Mouse (Mus musculus): Measurements from ENCODE around the gene Xpo6. TPM values are rescaled to one million over a fixed set of nuclear protein-coding genes. Genes with fewer than 3 reads are reported as not detected.

The Xpo6 gene
- polyA plus RNA-seq, 1 experiment from 2014 or later = 68.3 TPM

GRCm38 (mm10) chr7:126230357-126231148 is 30.3 kb upstream of the Xpo6 start:
- Histone ChIP-seq H3K9ac (replicated peaks) (no peak overlapping the region), H3K4me1 (no peaks in the 10 kb centered on the region), H3K4me3 (no peak overlapping the region)

GRCm38 (mm10) chr7:126226136-126226535 is 25.8 kb upstream of the Xpo6 start:
- Histone ChIP-seq H3K36me3 (no peaks in the 10 kb centered on the region), H3K4me3 (no peak overlapping the region), H3K9ac (replicated peaks) (no peak overlapping the region), H3K27ac (replicated peaks) (no peak overlapping the region), H3K27me3 (no peaks in the 10 kb centered on the region), H3K4me2 (replicated peaks) (no peak overlapping the region), H3K4me1 (no peaks in the 10 kb centered on the region), H3K9me3 (no peaks in the 10 kb centered on the region)
- 32% methylated on average over 5 of the region's 5 CpGs for WGBS
- ATAC-seq (ENCODE audit: low FRiP score, low read depth) = no peak

More at GRCm38 (mm10) chr7:126230357-126231148, 30.3 kb upstream of the Xpo6 start:
- Histone ChIP-seq H3K36me3 (no peaks in the 10 kb centered on the region), H3K4me2 (replicated peaks) (no peak overlapping the region), H3K27me3 (no peaks in the 10 kb centered on the region), H3K27ac (replicated peaks) (no peak overlapping the region), H3K9me3 (no peaks in the 10 kb centered on the region)
- no peak for ATAC-seq (ENCODE audit: low FRiP score, low read depth)
- WGBS = 81% methylated on average over 8 of the region's 8 CpGs

- H3K4me1 ChIP-seq = no peaks in the 10 kb centered on the region
- no peak overlapping the region for H3K9ac ChIP-seq (replicated peaks)
Observed at GRCm38 (mm10) chr7:126222753-126223152, 22.5 kb upstream of the Xpo6 start.

GRCm38 (mm10) chr7:126220611-126221010 is 20.3 kb upstream of the Xpo6 start:
- no peak overlapping the region for H3K9ac ChIP-seq (replicated peaks)
- no peaks in the 10 kb centered on the region for H3K4me1 ChIP-seq
- H3K27ac ChIP-seq (replicated peaks) = no peak overlapping the region
- no peak overlapping the region for H3K4me2 ChIP-seq (replicated peaks)
- no peak for ATAC-seq (ENCODE audit: low FRiP score, low read depth)
- H3K27me3 ChIP-seq = no peaks in the 10 kb centered on the region
- no peak overlapping the region for H3K4me3 ChIP-seq
- H3K9me3 ChIP-seq = 0 out of 2 replicates have a peak, but pooled peaks cover 4% of the 10 kb centered on the region
- no peaks in the 10 kb centered on the region for H3K36me3 ChIP-seq
- WGBS = 12% methylated on average over 1 of the region's 1 CpGs

More at GRCm38 (mm10) chr7:126222753-126223152, 22.5 kb upstream of the Xpo6 start:
- Histone ChIP-seq H3K27ac (replicated peaks) (no peak overlapping the region), H3K9me3 (0 out of 2 replicates have a peak, but pooled peaks cover 4% of the 10 kb centered on the region), H3K36me3 (no peaks in the 10 kb centered on the region), H3K4me3 (no peak overlapping the region), H3K27me3 (no peaks in the 10 kb centered on the region), H3K4me2 (replicated peaks) (no peak overlapping the region)
- ATAC-seq (ENCODE audit: low FRiP score, low read depth) = no peak
- 66% methylated on average over 3 of the region's 3 CpGs for WGBS

- WGBS = 69% methylated on average over 1 of the region's 1 CpGs
- ATAC-seq (ENCODE audit: low FRiP score, low read depth) = no peak
- Histone ChIP-seq H3K9ac (replicated peaks) (no peak overlapping the region), H3K27ac (replicated peaks) (no peak overlapping the region), H3K4me3 (no peak overlapping the region), H3K4me2 (replicated peaks) (no peak overlapping the region), H3K4me1 (no peaks in the 10 kb centered on the region), H3K27me3 (no peaks in the 10 kb centered on the region), H3K9me3 (0 out of 2 replicates have a peak, but pooled peaks cover 4% of the 10 kb centered on the region), H3K36me3 (no peaks in the 10 kb centered on the region)
Observed at GRCm38 (mm10) chr7:126218311-126218710, 18.0 kb upstream of the Xpo6 start.

GRCm38 (mm10) chr7:126216867-126217266 is 16.6 kb upstream of the Xpo6 start:
- ATAC-seq (ENCODE audit: low FRiP score, low read depth) = no peak
- Histone ChIP-seq H3K27ac (replicated peaks) (no peak overlapping the region), H3K4me3 (no peak overlapping the region), H3K4me2 (replicated peaks) (no peak overlapping the region), H3K9ac (replicated peaks) (no peak overlapping the region), H3K4me1 (no peaks in the 10 kb centered on the region), H3K36me3 (no peaks in the 10 kb centered on the region), H3K27me3 (no peaks in the 10 kb centered on the region), H3K9me3 (0 out of 2 replicates have a peak, but pooled peaks cover 4% of the 10 kb centered on the region)
- WGBS = 43% methylated on average over 1 of the region's 1 CpGs

GRCm38 (mm10) chr7:126210856-126211255 is 10.6 kb upstream of the Xpo6 start:
- no peak for ATAC-seq (ENCODE audit: low FRiP score, low read depth)
- Histone ChIP-seq H3K9me3 (no peaks in the 10 kb centered on the region), H3K36me3 (no peaks in the 10 kb centered on the region), H3K4me3 (no peak overlapping the region), H3K4me1 (no peaks in the 10 kb centered on the region), H3K27ac (replicated peaks) (no peak overlapping the region), H3K4me2 (replicated peaks) (no peak overlapping the region), H3K27me3 (no peaks in the 10 kb centered on the region), H3K9ac (replicated peaks) (no peak overlapping the region)
- 93% methylated on average over 5 of the region's 5 CpGs for WGBS

GRCm38 (mm10) chr7:126200997-126201345 is 670 bp upstream of the Xpo6 start:
- WGBS = 94% methylated on average over 4 of the region's 4 CpGs
- Histone ChIP-seq H3K36me3 (no peaks in the 10 kb centered on the region), H3K4me2 (replicated peaks) (peak overlapping the region; percentile 79), H3K4me3 (peak overlapping the region; percentile 78), H3K4me1 (peaks cover 15% of the 10 kb centered on the region), H3K27me3 (no peaks in the 10 kb centered on the region), H3K9ac (replicated peaks) (no peak overlapping the region), H3K9me3 (no peaks in the 10 kb centered on the region), H3K27ac (replicated peaks) (no peak overlapping the region; the same call in 1 of the 2 replicates)
- no peak for ATAC-seq (ENCODE audit: low FRiP score, low read depth)

GRCm38 (mm10) chr7:126199691-126200102 is 604 bp downstream of the Xpo6 start:
- Histone ChIP-seq H3K27me3 (no peaks in the 10 kb centered on the region), H3K9me3 (no peaks in the 10 kb centered on the region), H3K4me2 (replicated peaks) (peak overlapping the region; percentile 79), H3K4me1 (peaks cover 15% of the 10 kb centered on the region), H3K4me3 (peak overlapping the region; percentile 78), H3K36me3 (no peaks in the 10 kb centered on the region), H3K9ac (replicated peaks) (peak overlapping the region; percentile 88), H3K27ac (replicated peaks) (peak overlapping the region; percentile 85)
- 1% methylated on average over 22 of the region's 27 CpGs for WGBS
- ATAC-seq (ENCODE audit: low FRiP score, low read depth) = peak; percentile 61

- no peak overlapping the region for H3K27ac ChIP-seq (replicated peaks)
- peaks cover 15% of the 10 kb centered on the region for H3K4me1 ChIP-seq
- peak overlapping the region; percentile 79 for H3K4me2 ChIP-seq (replicated peaks)
- no peaks in the 10 kb centered on the region for H3K27me3 ChIP-seq
- whole genome bisulfite sequencing = 40% methylated on average over 1 of the region's 1 CpGs
- peak overlapping the region; percentile 78 for H3K4me3 ChIP-seq
- no peaks in the 10 kb centered on the region for H3K36me3 ChIP-seq
- peak overlapping the region; percentile 88 for H3K9ac ChIP-seq (replicated peaks)
- no peaks in the 10 kb centered on the region for H3K9me3 ChIP-seq
- no peak for ATAC-seq (ENCODE audit: low FRiP score, low read depth)
Observed at GRCm38 (mm10) chr7:126198926-126199325, 1.4 kb downstream of the Xpo6 start.

GRCm38 (mm10) chr7:126194175-126194574 is 6.1 kb downstream of the Xpo6 start:
- Histone ChIP-seq H3K9me3 (no peaks in the 10 kb centered on the region), H3K4me1 (peaks cover 15% of the 10 kb centered on the region)
- no peak for ATAC-seq (ENCODE audit: low FRiP score, low read depth)

GRCm38 (mm10) chr7:126191471-126191870 is 8.8 kb downstream of the Xpo6 start:
- Histone ChIP-seq H3K4me3 (no peak overlapping the region), H3K9ac (replicated peaks) (no peak overlapping the region), H3K4me2 (replicated peaks) (no peak overlapping the region), H3K4me1 (0 out of 2 replicates have a peak, but pooled peaks cover 3% of the 10 kb centered on the region), H3K27ac (replicated peaks) (no peak overlapping the region), H3K27me3 (no peaks in the 10 kb centered on the region), H3K36me3 (no peaks in the 10 kb centered on the region), H3K9me3 (no peaks in the 10 kb centered on the region)
- ATAC-seq (ENCODE audit: low FRiP score, low read depth) = no peak
- 85% methylated on average over 1 of the region's 1 CpGs for WGBS

More at GRCm38 (mm10) chr7:126194175-126194574, 6.1 kb downstream of the Xpo6 start:
- Histone ChIP-seq H3K27ac (replicated peaks) (no peak overlapping the region), H3K27me3 (no peaks in the 10 kb centered on the region), H3K9ac (replicated peaks) (no peak overlapping the region), H3K36me3 (no peaks in the 10 kb centered on the region), H3K4me2 (replicated peaks) (no peak overlapping the region), H3K4me3 (no peak overlapping the region)
- 100% methylated on average over 1 of the region's 1 CpGs for WGBS

Data from midbrain, embryonic 12.5 days (tissue).